Mouse (Mus musculus): ENCODE measurements around the gene Gli2. TPM values are rescaled to one million over a fixed set of nuclear protein-coding genes. Genes with fewer than 3 reads are reported as not detected.

Gli2 gene
- polyA plus RNA-seq, 1 experiment = 4.4 TPM

- 76% methylated on average over 6 of the region's 6 CpGs for WGBS
- Histone ChIP-seq H3K4me3 (replicated peaks; ENCODE audit: extremely low read depth, low read depth, low read length) (no peak overlapping the region), H3K4me1 (ENCODE audit: control insufficient read depth, insufficient read depth, low read length) (no peaks in the 10 kb centered on the region)
- TF ChIP-seq POLR2A (IDR thresholded peaks at IDR 0.05; ENCODE audit: borderline replicate concordance, extremely low read depth, low read depth, low read length) (no peak), CTCF (IDR thresholded peaks at IDR 0.05; ENCODE audit: insufficient read depth, low read length) (no peak)
- DNase-seq = no peak
Observed at GRCm38 (mm10) chr1:119015108-119015507, 38.3 kb downstream of the Gli2 start.

GRCm38 (mm10) chr1:119008949-119009348, 44.5 kb downstream of the Gli2 start:
- DNase-seq = no peak
- H3K4me1 ChIP-seq (ENCODE audit: control insufficient read depth, insufficient read depth, low read length) = no peaks in the 10 kb centered on the region
- H3K4me3 ChIP-seq (replicated peaks; ENCODE audit: extremely low read depth, low read depth, low read length) = no peak overlapping the region
- TF ChIP-seq POLR2A (IDR thresholded peaks at IDR 0.05; ENCODE audit: borderline replicate concordance, extremely low read depth, low read depth, low read length) (no peak), CTCF (IDR thresholded peaks at IDR 0.05; ENCODE audit: insufficient read depth, low read length) (no peak)

GRCm38 (mm10) chr1:119003852-119004398, 49.5 kb downstream of the Gli2 start:
- 19% methylated on average over 1 of the region's 1 CpGs for WGBS
- no peak for DNase-seq
- Histone ChIP-seq H3K4me1 (ENCODE audit: control insufficient read depth, insufficient read depth, low read length) (no peaks in the 10 kb centered on the region), H3K4me3 (replicated peaks; ENCODE audit: extremely low read depth, low read depth, low read length) (no peak overlapping the region)
- TF ChIP-seq POLR2A (IDR thresholded peaks at IDR 0.05; ENCODE audit: borderline replicate concordance, extremely low read depth, low read depth, low read length) (no peak), CTCF (IDR thresholded peaks at IDR 0.05; ENCODE audit: insufficient read depth, low read length) (no peak)

GRCm38 (mm10) chr1:119001454-119002034, 51.9 kb downstream of the Gli2 start:
- Histone ChIP-seq H3K4me1 (ENCODE audit: control insufficient read depth, insufficient read depth, low read length) (no peaks in the 10 kb centered on the region), H3K4me3 (replicated peaks; ENCODE audit: extremely low read depth, low read depth, low read length) (no peak overlapping the region)
- DNase-seq = no peak
- 68% methylated on average over 12 of the region's 12 CpGs for WGBS
- TF ChIP-seq POLR2A (IDR thresholded peaks at IDR 0.05; ENCODE audit: borderline replicate concordance, extremely low read depth, low read depth, low read length) (no peak), CTCF (IDR thresholded peaks at IDR 0.05; ENCODE audit: insufficient read depth, low read length) (no peak)

GRCm38 (mm10) chr1:118994482-118995105, 58.8 kb downstream of the Gli2 start:
- no peaks in the 10 kb centered on the region for H3K4me1 ChIP-seq (ENCODE audit: control insufficient read depth, insufficient read depth, low read length)
- no peak overlapping the region for H3K4me3 ChIP-seq (replicated peaks; ENCODE audit: extremely low read depth, low read depth, low read length)
- TF ChIP-seq POLR2A (IDR thresholded peaks at IDR 0.05; ENCODE audit: borderline replicate concordance, extremely low read depth, low read depth, low read length) = no peak
- no peak for TF ChIP-seq CTCF (IDR thresholded peaks at IDR 0.05; ENCODE audit: insufficient read depth, low read length)
- 84% methylated on average over 8 of the region's 8 CpGs for WGBS
- no peak for DNase-seq

GRCm38 (mm10) chr1:118993775-118994174, 59.6 kb downstream of the Gli2 start:
- no peak for DNase-seq
- Histone ChIP-seq H3K4me1 (ENCODE audit: control insufficient read depth, insufficient read depth, low read length) (no peaks in the 10 kb centered on the region), H3K4me3 (replicated peaks; ENCODE audit: extremely low read depth, low read depth, low read length) (no peak overlapping the region)
- no peak for TF ChIP-seq POLR2A (IDR thresholded peaks at IDR 0.05; ENCODE audit: borderline replicate concordance, extremely low read depth, low read depth, low read length)
- no peak for TF ChIP-seq CTCF (IDR thresholded peaks at IDR 0.05; ENCODE audit: insufficient read depth, low read length)
- WGBS = 36% methylated on average over 5 of the region's 5 CpGs

- no peaks in the 10 kb centered on the region for H3K4me1 ChIP-seq (ENCODE audit: control insufficient read depth, insufficient read depth, low read length)
- 56% methylated on average over 6 of the region's 6 CpGs for WGBS
- DNase-seq = no peak
Observed at GRCm38 (mm10) chr1:118988331-118988730, 65.1 kb downstream of the Gli2 start.

GRCm38 (mm10) chr1:118987538-118987937, 65.9 kb downstream of the Gli2 start:
- TF ChIP-seq POLR2A (IDR thresholded peaks at IDR 0.05; ENCODE audit: borderline replicate concordance, extremely low read depth, low read depth, low read length) = no peak
- Histone ChIP-seq H3K4me1 (ENCODE audit: control insufficient read depth, insufficient read depth, low read length) (no peaks in the 10 kb centered on the region), H3K4me3 (replicated peaks; ENCODE audit: extremely low read depth, low read depth, low read length) (no peak overlapping the region)
- 85% methylated on average over 11 of the region's 11 CpGs for WGBS
- no peak for DNase-seq

More at GRCm38 (mm10) chr1:118988331-118988730, 65.1 kb downstream of the Gli2 start:
- TF ChIP-seq POLR2A (IDR thresholded peaks at IDR 0.05; ENCODE audit: borderline replicate concordance, extremely low read depth, low read depth, low read length) (no peak), CTCF (IDR thresholded peaks at IDR 0.05; ENCODE audit: insufficient read depth, low read length) (no peak)
- no peak overlapping the region for H3K4me3 ChIP-seq (replicated peaks; ENCODE audit: extremely low read depth, low read depth, low read length)

- no peak for DNase-seq
- no peak overlapping the region for H3K4me3 ChIP-seq (replicated peaks; ENCODE audit: extremely low read depth, low read depth, low read length)
- 79% methylated on average over 2 of the region's 2 CpGs for WGBS
- no peaks in the 10 kb centered on the region for H3K4me1 ChIP-seq (ENCODE audit: control insufficient read depth, insufficient read depth, low read length)
- no peak for TF ChIP-seq POLR2A (IDR thresholded peaks at IDR 0.05; ENCODE audit: borderline replicate concordance, extremely low read depth, low read depth, low read length)
- no peak for TF ChIP-seq CTCF (IDR thresholded peaks at IDR 0.05; ENCODE audit: insufficient read depth, low read length)
Observed at GRCm38 (mm10) chr1:118983389-118983788, 70.0 kb downstream of the Gli2 start.

- Histone ChIP-seq H3K4me3 (replicated peaks; ENCODE audit: extremely low read depth, low read depth, low read length) (no peak overlapping the region), H3K4me1 (ENCODE audit: control insufficient read depth, insufficient read depth, low read length) (no peaks in the 10 kb centered on the region)
- WGBS = 19% methylated on average over 5 of the region's 5 CpGs
- DNase-seq = no peak
- TF ChIP-seq CTCF (IDR thresholded peaks at IDR 0.05; ENCODE audit: insufficient read depth, low read length) (no peak), POLR2A (IDR thresholded peaks at IDR 0.05; ENCODE audit: borderline replicate concordance, extremely low read depth, low read depth, low read length) (no peak)
Observed at GRCm38 (mm10) chr1:118982805-118983211, 70.6 kb downstream of the Gli2 start.
